Mouse (Mus musculus) liver, embryonic 11.5 days (tissue): ENCODE measurements around the gene Galnt9. TPM values are rescaled to one million over a fixed set of nuclear protein-coding genes. Genes with fewer than 3 reads are reported as not detected.

ENCODE experiments used
- ATAC-seq: fragments of 200-750 bp; cut with Nextera tagmentation; replicated peaks from 2 replicates; pipeline ENCODE4 v1.8.0; 2017; ENCODE audit warnings: moderate number of reproducible peaks, mild to moderate bottlenecking, moderate TSS enrichment, moderate library complexity; ENCODE audit not compliant: low FRiP score
- DNase-seq: peaks from one replicate; pipeline ENCODE4 v3.0.0-alpha.2; 2017; ENCODE audit warnings: low spot score
- H3K27ac ChIP-seq: fragments of 300-500 bp; sonication (generic); 2 replicates; pipeline ENCODE4 v1.5.1; 2014; ENCODE audit warnings: mild to moderate bottlenecking, low read depth, low read length, control low read depth
- H3K27me3 ChIP-seq: fragments of 300-500 bp; sonication (generic); replicated peaks from 2 replicates; pipeline ENCODE4 v1.6.1; 2014; ENCODE audit warnings: low read length, mixed read lengths; ENCODE audit not compliant: control insufficient read depth, insufficient read depth
- H3K36me3 ChIP-seq: fragments of 300-500 bp; sonication (generic); 2 replicates; pipeline ENCODE4 v1.6.1; 2014; ENCODE audit warnings: mild to moderate bottlenecking, low read length, moderate library complexity, mixed read lengths; ENCODE audit not compliant: control insufficient read depth, insufficient read depth
- H3K4me1 ChIP-seq: fragments of 300-500 bp; sonication (generic); replicated peaks from 2 replicates; pipeline ENCODE4 v1.6.1; 2014; ENCODE audit warnings: low read length, mixed read lengths; ENCODE audit not compliant: control insufficient read depth, insufficient read depth
- H3K4me2 ChIP-seq: fragments of 300-500 bp; sonication (generic); 2 replicates; pipeline ENCODE4 v1.6.1; 2014; ENCODE audit warnings: mild to moderate bottlenecking, control low read depth, moderate library complexity
- H3K4me3 ChIP-seq: fragments of 300-500 bp; sonication (generic); 2 replicates; pipeline ENCODE4 v1.5.1; 2014; ENCODE audit warnings: low read depth, low read length, control low read depth
- H3K9ac ChIP-seq: fragments of 300-500 bp; sonication (generic); 2 replicates; pipeline ENCODE4 v1.6.1; 2014; ENCODE audit warnings: low read depth, low read length, control low read depth
- H3K9me3 ChIP-seq: fragments of 300-500 bp; sonication (generic); 2 replicates; pipeline ENCODE4 v1.6.1; 2016; ENCODE audit warnings: low read length, inconsistent platforms, mixed read lengths; ENCODE audit not compliant: control insufficient read depth
- WGBS: fragments of 180-500 bp; shearing (Covaris S2); extraction: QIAGEN DNeasy Blood & Tissue Kit; methylation state at CpG from one replicate; pipeline ENCODE4 v1.1.7; 2014; 5-methylcytosine and 5-hydroxymethylcytosine counted together
- polyA plus RNA-seq: library from polyadenylated mRNA; unstranded; fragments of >200 nt; fragmentation: Nextera tagmentation; extraction: Ambion mirVana; gene quantifications from 2 replicates; pipeline ENCODE4 v1.2.1, GENCODE M21; 2014

Gene Galnt9
- 0.07 TPM in 1 of 2 replicates, not detected in the other for polyA plus RNA-seq

GRCm38 (mm10) chr5:110543951-110544690 lies at the start of gene Galnt9:
Gene Galnt9 (plus strand): TSS chr5:110544355.
- H3K4me1 ChIP-seq: no peaks in the 10 kb centered on the region
- H3K36me3 ChIP-seq: no peaks in the 10 kb centered on the region
- no peaks in the 10 kb centered on the region for H3K9me3 ChIP-seq
- no peak within 1 kb of the TSS for H3K9ac ChIP-seq
- H3K27ac ChIP-seq: no peak within 1 kb of the TSS
- ATAC-seq (peak; percentile 63; the same call in 1 of the 2 replicates), DNase-seq (peak; percentile 74)
- peak within 1 kb of the TSS; percentile 61 for H3K4me2 ChIP-seq
- peaks cover 61% of the 10 kb centered on the region for H3K27me3 ChIP-seq
- 1% methylated on average over 78 of the region's 82 CpGs for WGBS
- peak within 1 kb of the TSS; percentile 39 for H3K4me3 ChIP-seq

DNA sequence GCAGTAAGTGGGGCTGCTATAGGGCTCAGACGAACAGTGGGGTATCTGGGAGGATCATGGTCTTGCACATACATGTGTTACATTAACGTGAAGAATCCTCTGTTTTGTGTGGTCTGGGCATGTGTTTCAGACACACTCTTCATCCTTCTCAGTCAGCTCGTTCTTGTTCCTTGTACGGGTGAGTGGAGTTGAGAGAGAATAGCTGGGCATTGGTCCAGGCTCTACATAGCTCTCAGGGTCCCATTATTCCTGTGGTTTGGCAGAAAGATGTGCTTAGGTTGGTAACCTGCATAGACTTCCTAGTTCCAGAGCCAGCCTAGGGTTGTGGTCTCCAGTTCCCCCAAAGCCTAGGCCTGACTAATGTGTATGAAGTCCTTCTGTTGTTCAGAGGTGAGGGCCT lies 49.8 kb upstream of the Galnt9 start:
- WGBS: 70% methylated on average over 4 of the region's 4 CpGs
- DNase-seq (no peak), ATAC-seq (no peak)
- H3K4me3 ChIP-seq: no peak overlapping the region
- H3K9me3 ChIP-seq: no peaks in the 10 kb centered on the region
- no peaks in the 10 kb centered on the region for H3K4me1 ChIP-seq
- peaks cover 6% of the 10 kb centered on the region for H3K27me3 ChIP-seq
- H3K27ac ChIP-seq: no peak overlapping the region
- no peaks in the 10 kb centered on the region for H3K36me3 ChIP-seq
- H3K4me2 ChIP-seq: no peak overlapping the region
- no peak overlapping the region for H3K9ac ChIP-seq

- Histone ChIP-seq H3K27me3 (peaks cover 6% of the 10 kb centered on the region), H3K4me3 (no peak overlapping the region), H3K4me2 (no peak overlapping the region), H3K4me1 (no peaks in the 10 kb centered on the region), H3K9ac (no peak overlapping the region), H3K9me3 (no peaks in the 10 kb centered on the region), H3K36me3 (no peaks in the 10 kb centered on the region), H3K27ac (no peak overlapping the region)
- 91% methylated on average over 6 of the region's 6 CpGs for WGBS
- ATAC-seq (no peak), DNase-seq (no peak)
Observed at GRCm38 (mm10) chr5:110495051-110495450, 49.1 kb upstream of the Galnt9 start.

DNA sequence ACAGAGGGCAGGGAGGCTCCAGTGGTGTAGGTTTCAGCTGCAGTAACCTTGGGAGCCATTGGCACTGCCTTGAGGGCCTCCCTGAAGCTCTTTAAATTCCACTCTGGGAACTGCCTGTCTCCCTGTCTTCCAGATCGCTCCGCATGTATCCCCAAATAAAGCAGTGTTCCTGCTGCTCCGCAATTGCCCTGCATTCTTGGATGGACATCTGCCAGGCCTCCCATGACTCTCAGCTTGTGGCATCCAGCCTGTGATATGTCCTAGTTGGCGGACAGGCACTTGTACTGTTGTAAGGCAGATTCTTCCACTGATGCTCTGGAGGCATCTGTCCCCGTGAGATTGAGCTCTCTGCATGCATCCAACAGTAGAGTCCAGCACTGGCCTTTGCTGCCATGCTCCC lies 46.6 kb upstream of the Galnt9 start:
- ATAC-seq (no peak), DNase-seq (no peak)
- H3K36me3 ChIP-seq: no peaks in the 10 kb centered on the region
- no peak overlapping the region for H3K9ac ChIP-seq
- H3K4me3 ChIP-seq: no peak overlapping the region
- H3K27me3 ChIP-seq: peaks cover 6% of the 10 kb centered on the region
- H3K27ac ChIP-seq: no peak overlapping the region
- no peaks in the 10 kb centered on the region for H3K9me3 ChIP-seq
- no peaks in the 10 kb centered on the region for H3K4me1 ChIP-seq
- WGBS: 73% methylated on average over 5 of the region's 5 CpGs
- no peak overlapping the region for H3K4me2 ChIP-seq

DNA sequence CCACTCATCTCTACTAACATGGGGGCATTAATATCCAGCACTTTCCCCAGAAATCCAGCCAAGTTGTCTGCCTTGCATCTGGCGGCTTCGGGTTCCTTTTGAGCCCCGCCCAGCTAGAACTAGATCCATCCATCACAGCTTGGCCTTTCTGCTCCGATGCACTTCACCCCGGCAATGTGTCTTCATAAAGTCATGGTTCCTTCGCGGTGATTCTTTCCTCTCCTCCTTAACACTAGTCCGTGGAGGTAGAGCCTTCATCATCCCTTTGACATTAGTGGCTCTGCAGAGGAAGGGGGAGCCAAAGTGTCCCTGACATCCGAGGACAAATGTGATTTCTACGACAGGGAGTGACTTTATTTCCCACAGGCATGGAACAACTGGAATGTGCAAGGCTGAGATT lies 46.1 kb upstream of the Galnt9 start:
- no peak for ATAC-seq
- H3K9me3 ChIP-seq: no peaks in the 10 kb centered on the region
- H3K27ac ChIP-seq: no peak overlapping the region
- H3K27me3 ChIP-seq: peaks cover 6% of the 10 kb centered on the region
- no peaks in the 10 kb centered on the region for H3K36me3 ChIP-seq
- 64% methylated on average over 10 of the region's 10 CpGs for WGBS
- H3K9ac ChIP-seq: no peak overlapping the region
- DNase-seq: no peak
- H3K4me1 ChIP-seq: no peaks in the 10 kb centered on the region
- H3K4me3 ChIP-seq: no peak overlapping the region
- H3K4me2 ChIP-seq: no peak overlapping the region

DNA sequence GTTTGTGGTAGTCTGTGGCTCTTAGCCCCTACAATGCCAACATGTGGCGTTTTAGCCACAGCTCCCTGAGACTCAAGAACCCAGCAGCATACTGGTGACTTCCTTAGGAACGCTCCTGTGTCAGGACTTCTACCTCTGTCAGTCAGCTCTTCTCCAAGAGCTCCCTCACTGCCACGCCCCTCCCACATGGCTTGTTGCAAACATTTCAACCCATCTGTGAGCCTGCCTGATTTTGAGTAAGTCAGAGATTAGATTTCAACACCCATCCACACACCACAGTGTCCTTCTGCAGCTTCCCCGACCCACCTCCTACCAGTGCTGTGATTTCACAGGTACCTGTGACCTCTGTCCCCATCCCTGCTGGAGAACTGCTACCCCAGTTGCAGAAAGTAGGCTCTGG lies 43.9 kb upstream of the Galnt9 start:
- Histone ChIP-seq H3K27me3 (peaks cover 6% of the 10 kb centered on the region), H3K36me3 (no peaks in the 10 kb centered on the region), H3K27ac (no peak overlapping the region), H3K4me3 (no peak overlapping the region), H3K9ac (no peak overlapping the region), H3K4me2 (no peak overlapping the region), H3K4me1 (no peaks in the 10 kb centered on the region), H3K9me3 (no peaks in the 10 kb centered on the region)
- WGBS: 29% methylated on average over 4 of the region's 4 CpGs
- no peak for DNase-seq
- no peak for ATAC-seq

- no peaks in the 10 kb centered on the region for H3K36me3 ChIP-seq
- DNase-seq (no peak), ATAC-seq (no peak)
- no peak overlapping the region for H3K4me3 ChIP-seq
- H3K9me3 ChIP-seq: no peaks in the 10 kb centered on the region
- H3K27ac ChIP-seq: no peak overlapping the region
- no peak overlapping the region for H3K9ac ChIP-seq
- H3K27me3 ChIP-seq: peaks cover 2% of the 10 kb centered on the region
- WGBS: 79% methylated on average over 3 of the region's 3 CpGs
- H3K4me1 ChIP-seq: no peaks in the 10 kb centered on the region
- no peak overlapping the region for H3K4me2 ChIP-seq
Observed at GRCm38 (mm10) chr5:110503361-110503760, 40.8 kb upstream of the Galnt9 start.

GRCm38 (mm10) chr5:110505611-110506294 lies 38.4 kb upstream of the Galnt9 start:
- no peak overlapping the region for H3K27ac ChIP-seq
- H3K36me3 ChIP-seq: no peaks in the 10 kb centered on the region
- H3K4me3 ChIP-seq: no peak overlapping the region
- H3K9me3 ChIP-seq: no peaks in the 10 kb centered on the region
- ATAC-seq: no peak
- H3K27me3 ChIP-seq: no peaks in the 10 kb centered on the region; the same call in 1 of the 2 replicates
- DNase-seq: no peak
- H3K4me2 ChIP-seq: no peak overlapping the region
- 55% methylated on average over 10 of the region's 10 CpGs for WGBS
- H3K9ac ChIP-seq: no peak overlapping the region
- H3K4me1 ChIP-seq: no peaks in the 10 kb centered on the region

DNA sequence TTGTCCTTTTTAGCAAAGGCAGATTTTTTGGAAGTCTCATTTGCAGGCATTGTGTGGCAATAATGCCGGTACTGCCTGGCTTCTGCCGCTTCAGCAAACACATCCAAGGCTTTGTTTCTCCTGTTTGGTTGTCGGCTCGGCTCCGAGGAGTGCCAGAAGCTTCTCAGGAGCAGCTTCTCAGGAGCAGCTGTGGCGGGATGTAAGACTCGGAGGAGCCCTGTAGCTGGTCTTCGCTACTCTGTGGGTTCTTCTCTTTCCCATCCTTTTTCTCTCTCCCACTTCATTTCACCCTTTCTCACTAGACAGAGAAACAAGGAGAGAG lies 37.9 kb upstream of the Galnt9 start:
- no peaks in the 10 kb centered on the region for H3K27me3 ChIP-seq
- no peaks in the 10 kb centered on the region for H3K9me3 ChIP-seq
- no peak overlapping the region for H3K4me3 ChIP-seq
- DNase-seq (no peak), ATAC-seq (no peak)
- H3K4me2 ChIP-seq: no peak overlapping the region
- no peaks in the 10 kb centered on the region for H3K4me1 ChIP-seq
- 62% methylated on average over 8 of the region's 8 CpGs for WGBS
- H3K27ac ChIP-seq: no peak overlapping the region
- no peaks in the 10 kb centered on the region for H3K36me3 ChIP-seq
- H3K9ac ChIP-seq: no peak overlapping the region
